ENCODE assay signal across 25 mouse cellular contexts in genomic region chr1:106064291-106064690, GRCm38 (mm10).
DNase-seq lines count a peak whose midpoint lies in the region; ATAC-seq and TF ChIP-seq lines count a peak whose summit lies in the region.
"Had no signal": no experiment of that assay in that cellular context is flagged by ENCODE, and none has a peak within 500 bp of the region (broad histone marks: within the 10 kb centered on the region; RNA-seq: fewer than 3 reads in every experiment).

No protein-coding gene starts in this region.

- TF ChIP-seq EP300 in heart, adult 2 months (IDR thresholded peaks at IDR 0.05; ENCODE audit: insufficient read depth, low read depth, low read length), result no peak

- intact Hi-C loops in heart, adult 2 months (cut with DNase I), result no loop called here
- intact Hi-C loops in left cerebral cortex, postnatal 14 days (cut with DNase I), result no loop called here

- no peaks in the 10 kb centered on the region for H3K79me2 ChIP-seq in heart, adult 2 months (replicated peaks; ENCODE audit: control insufficient read depth, insufficient read depth, low read length)
- H3K79me2 ChIP-seq in myocyte (ENCODE audit: control insufficient read depth, insufficient read depth), result no peaks in the 10 kb centered on the region

- no peak overlapping the region for H3K4me2 ChIP-seq in intestine, embryonic 14.5 days (ENCODE audit: low read length)
- H3K4me2 ChIP-seq in intestine, postnatal 0 days (replicated peaks; ENCODE audit: low read depth), result no peak overlapping the region
- no peak overlapping the region for H3K4me2 ChIP-seq in midbrain, embryonic 15.5 days
- H3K4me2 ChIP-seq in midbrain, embryonic 14.5 days (ENCODE audit: low read length), result no peak overlapping the region
- H3K4me2 ChIP-seq in myocyte (ENCODE audit: low read depth), result peak overlapping the region; percentile 42
- H3K4me2 ChIP-seq: forebrain, embryonic 13.5 days; hindbrain, embryonic 12.5 days; liver, embryonic 12.5 days; neural tube, embryonic 13.5 days had no signal

- no peak overlapping the region for H3K9ac ChIP-seq in heart, adult 2 months (ENCODE audit: low read depth, low read length)
- no peak overlapping the region for H3K9ac ChIP-seq in intestine, embryonic 14.5 days (ENCODE audit: low read length)
- no peak overlapping the region for H3K9ac ChIP-seq in intestine, postnatal 0 days (ENCODE audit: low read depth, low read length)
- no peak overlapping the region for H3K9ac ChIP-seq in midbrain, embryonic 15.5 days
- H3K9ac ChIP-seq in midbrain, embryonic 14.5 days (replicated peaks; ENCODE audit: low read length), result no peak overlapping the region
- H3K9ac ChIP-seq: forebrain, embryonic 13.5 days; hindbrain, embryonic 12.5 days; liver, embryonic 12.5 days; liver, postnatal 0 days; neural tube, embryonic 13.5 days had no signal

- H3K27me3 ChIP-seq in heart, embryonic 10.5 days (ENCODE audit: insufficient read depth, poor library complexity, severe bottlenecking), result no peaks in the 10 kb centered on the region
- H3K27me3 ChIP-seq in heart, adult 2 months (ENCODE audit: control insufficient read depth, insufficient read depth, low read length), result no peaks in the 10 kb centered on the region
- H3K27me3 ChIP-seq in intestine, embryonic 14.5 days (replicated peaks; ENCODE audit: control insufficient read depth, insufficient read depth, low read length), result no peaks in the 10 kb centered on the region
- H3K27me3 ChIP-seq in intestine, postnatal 0 days (replicated peaks; ENCODE audit: control insufficient read depth, insufficient read depth, low read length), result 0 out of 2 replicates have a peak, but pooled peaks cover 2% of the 10 kb centered on the region
- H3K27me3 ChIP-seq in midbrain, embryonic 15.5 days (replicated peaks), result no peaks in the 10 kb centered on the region
- no peaks in the 10 kb centered on the region for H3K27me3 ChIP-seq in midbrain, embryonic 14.5 days (ENCODE audit: control insufficient read depth, insufficient read depth, low read length)
- H3K27me3 ChIP-seq in myocyte (ENCODE audit: control insufficient read depth, insufficient read depth, insufficient read length), result no peaks in the 10 kb centered on the region
- H3K27me3 ChIP-seq: forebrain, embryonic 13.5 days; hindbrain, embryonic 12.5 days; liver, embryonic 12.5 days; neural tube, embryonic 13.5 days had no signal

- no peak overlapping the region for H3K27ac ChIP-seq in heart, embryonic 10.5 days
- H3K27ac ChIP-seq in heart, adult 2 months, result no peak overlapping the region
- no peak overlapping the region for H3K27ac ChIP-seq in intestine, embryonic 14.5 days (ENCODE audit: low read depth)
- no peak overlapping the region for H3K27ac ChIP-seq in intestine, postnatal 0 days (ENCODE audit: low read depth, low read length)
- H3K27ac ChIP-seq in midbrain, embryonic 15.5 days, result no peak overlapping the region
- H3K27ac ChIP-seq in midbrain, embryonic 14.5 days (replicated peaks; ENCODE audit: low read depth, low read length), result no peak overlapping the region
- H3K27ac ChIP-seq: forebrain, embryonic 13.5 days; hindbrain, embryonic 12.5 days; hindbrain, postnatal 0 days; left cerebral cortex, adult 2 months; liver, embryonic 12.5 days; midbrain, embryonic 10.5 days; neural tube, embryonic 13.5 days had no signal

- DNase-seq in heart, embryonic 10.5 days (ENCODE audit: low spot score), result peak; percentile 64
- DNase-seq in heart, adult 2 months, result no peak
- DNase-seq in intestine, embryonic 14.5 days (ENCODE audit: low spot score), result peak; percentile 31
- DNase-seq in midbrain, embryonic 14.5 days, result no peak
- no peak for DNase-seq in left cerebral cortex, postnatal 14 days (ENCODE audit: low spot score in 2 of 2)
- DNase-seq: cerebellum, adult 11 months; cerebellum, adult 9-10 months; cerebellum, postnatal 36 days; gastrocnemius, postnatal 10 days; kidney, postnatal 25 days; liver, postnatal 0 days; right cerebral cortex, postnatal 14 days; thymus, postnatal 25 days had no signal

- no peak overlapping the region for H3K4me3 ChIP-seq in heart, embryonic 10.5 days
- H3K4me3 ChIP-seq in heart, adult 2 months, result no peak overlapping the region
- no peak overlapping the region for H3K4me3 ChIP-seq in intestine, embryonic 14.5 days (ENCODE audit: low read depth, low read length)
- H3K4me3 ChIP-seq in intestine, postnatal 0 days (ENCODE audit: low read depth, low read length), result no peak overlapping the region
- H3K4me3 ChIP-seq in midbrain, embryonic 15.5 days, result no peak overlapping the region
- H3K4me3 ChIP-seq in midbrain, embryonic 14.5 days (replicated peaks; ENCODE audit: low read depth, low read length), result no peak overlapping the region
- H3K4me3 ChIP-seq in myocyte, result no peak overlapping the region
- H3K4me3 ChIP-seq: forebrain, embryonic 13.5 days; hindbrain, embryonic 12.5 days; left cerebral cortex, adult 2 months; liver, embryonic 12.5 days; midbrain, embryonic 10.5 days; neural tube, embryonic 13.5 days had no signal

- no peaks in the 10 kb centered on the region for H3K9me3 ChIP-seq in heart, embryonic 10.5 days
- no peaks in the 10 kb centered on the region for H3K9me3 ChIP-seq in intestine, embryonic 14.5 days (ENCODE audit: control insufficient read depth, low read length)
- no peaks in the 10 kb centered on the region for H3K9me3 ChIP-seq in intestine, postnatal 0 days (ENCODE audit: control insufficient read depth)
- H3K9me3 ChIP-seq in midbrain, embryonic 15.5 days, result no peaks in the 10 kb centered on the region
- no peaks in the 10 kb centered on the region for H3K9me3 ChIP-seq in midbrain, embryonic 14.5 days (ENCODE audit: control insufficient read depth, low read length)
- H3K9me3 ChIP-seq: forebrain, embryonic 13.5 days; G1E; hindbrain, embryonic 12.5 days; liver, embryonic 12.5 days; midbrain, embryonic 10.5 days; neural tube, embryonic 13.5 days had no signal

- TF ChIP-seq CTCF in heart, adult 2 months (IDR thresholded peaks at IDR 0.05), result no peak
- TF ChIP-seq CTCF in intestine, postnatal 0 days (IDR thresholded peaks at IDR 0.05; ENCODE audit: low read depth), result no peak

- no peak overlapping the region for H3ac ChIP-seq in myocyte (ENCODE audit: control insufficient read depth, insufficient read length)

- 51% methylated on average over 3 of the region's 3 CpGs for WGBS in heart, embryonic 10.5 days
- 11% methylated on average over 3 of the region's 3 CpGs for WGBS in heart, adult 2 months
- WGBS in intestine, embryonic 14.5 days, result 55% methylated on average over 3 of the region's 3 CpGs
- 59% methylated on average over 3 of the region's 3 CpGs for WGBS in intestine, postnatal 0 days
- 67% methylated on average over 3 of the region's 3 CpGs for WGBS in midbrain, embryonic 15.5 days
- 78% methylated on average over 3 of the region's 3 CpGs for WGBS in midbrain, embryonic 14.5 days

- H3K36me3 ChIP-seq in heart, embryonic 10.5 days, result no peaks in the 10 kb centered on the region
- peaks cover 2% of the 10 kb centered on the region for H3K36me3 ChIP-seq in heart, adult 2 months (ENCODE audit: control insufficient read depth, insufficient read depth, low read length)
- no peaks in the 10 kb centered on the region for H3K36me3 ChIP-seq in intestine, embryonic 14.5 days (ENCODE audit: control insufficient read depth, insufficient read depth, low read length)
- no peaks in the 10 kb centered on the region for H3K36me3 ChIP-seq in intestine, postnatal 0 days (ENCODE audit: control insufficient read depth, insufficient read depth)
- H3K36me3 ChIP-seq in midbrain, embryonic 15.5 days (replicated peaks), result no peaks in the 10 kb centered on the region
- no peaks in the 10 kb centered on the region for H3K36me3 ChIP-seq in midbrain, embryonic 14.5 days (ENCODE audit: control insufficient read depth, insufficient read depth, low read length)
- H3K36me3 ChIP-seq in myocyte (ENCODE audit: control insufficient read depth, insufficient read depth), result no peaks in the 10 kb centered on the region
- H3K36me3 ChIP-seq: G1E; hindbrain, embryonic 12.5 days; liver, embryonic 12.5 days; midbrain, embryonic 10.5 days; neural tube, embryonic 13.5 days had no signal

- ATAC-seq in intestine, embryonic 14.5 days (replicated peaks; ENCODE audit: low FRiP score, low TSS enrichment, low read depth), result no peak
- ATAC-seq in intestine, postnatal 0 days, result no peak
- ATAC-seq in midbrain, embryonic 15.5 days (replicated peaks), result 0 out of 2 replicates have a peak, but pooled peaks have one; percentile 22
- no peak for ATAC-seq in midbrain, embryonic 14.5 days (ENCODE audit: low FRiP score, low TSS enrichment)
- ATAC-seq: forebrain, embryonic 13.5 days; intestine, embryonic 16.5 days; liver, embryonic 12.5 days; liver, postnatal 0 days had no signal

- no peak for TF ChIP-seq POLR2A in heart, adult 2 months (IDR thresholded peaks at IDR 0.05; ENCODE audit: insufficient read depth, low read depth, low read length)
- no peak for TF ChIP-seq POLR2A in myocyte (IDR thresholded peaks at IDR 0.05; ENCODE audit: insufficient read length, low read depth)

- H3K4me1 ChIP-seq in heart, embryonic 10.5 days, result peaks cover 17% of the 10 kb centered on the region
- H3K4me1 ChIP-seq in heart, adult 2 months (ENCODE audit: control insufficient read depth, insufficient read depth, low read length), result peaks cover 9% of the 10 kb centered on the region
- peaks cover 6% of the 10 kb centered on the region for H3K4me1 ChIP-seq in intestine, embryonic 14.5 days (replicated peaks; ENCODE audit: control insufficient read depth, insufficient read depth, low read length)
- no peaks in the 10 kb centered on the region for H3K4me1 ChIP-seq in intestine, postnatal 0 days (replicated peaks; ENCODE audit: control insufficient read depth, insufficient read depth, low read length)
- 0 out of 2 replicates have a peak, but pooled peaks cover 2% of the 10 kb centered on the region for H3K4me1 ChIP-seq in midbrain, embryonic 15.5 days
- H3K4me1 ChIP-seq in midbrain, embryonic 14.5 days (ENCODE audit: control insufficient read depth, insufficient read depth, low read length), result 0 out of 2 replicates have a peak, but pooled peaks cover 3% of the 10 kb centered on the region
- H3K4me1 ChIP-seq: liver, embryonic 12.5 days; neural tube, embryonic 13.5 days had no signal

TF ChIP-seq in myocyte, 11 proteins besides CTCF, POLR2A, EP300 and RAD21 (continues in another document):
- TF ChIP-seq MYOD1 (IDR thresholded peaks at IDR 0.05; ENCODE audit: control insufficient read depth in 1 of 3, insufficient read length in 2 of 3, low read depth in 2 of 3) (no peak), POLR2AphosphoS2 (IDR thresholded peaks at IDR 0.05; ENCODE audit: insufficient read length, low read depth) (no peak), TCF3 (IDR thresholded peaks at IDR 0.05; ENCODE audit: insufficient read length, low read depth) (no peak), CEBPB (IDR thresholded peaks at IDR 0.05; ENCODE audit: insufficient read depth, poor library complexity, severe bottlenecking) (no peak), MYOG (IDR thresholded peaks at IDR 0.05; ENCODE audit: control insufficient read depth in 1 of 3, insufficient read depth in 1 of 3, insufficient read length in 2 of 3, low read depth in 2 of 3) (no peak), E2F4 (IDR thresholded peaks at IDR 0.05; ENCODE audit: insufficient read depth) (no peak), SRF (IDR thresholded peaks at IDR 0.05; ENCODE audit: control insufficient read depth, insufficient read length, low read depth) (no peak), MAX (IDR thresholded peaks at IDR 0.05; ENCODE audit: low read depth) (no peak), TCF12 (IDR thresholded peaks at IDR 0.05; ENCODE audit: insufficient read depth, poor library complexity, severe bottlenecking) (no peak)

Comparison
In these comparisons a context has a peak if more than half of its experiments do, and no peak if none do; other contexts are left out.
1. DNase-seq: peak in heart, embryonic 10.5 days (single experiment) and intestine, embryonic 14.5 days (single experiment); none in heart, adult 2 months (0 of 2), midbrain, embryonic 14.5 days (single experiment) and left cerebral cortex, postnatal 14 days (0 of 2).